Mouse (Mus musculus): ENCODE results near the gene Sf3a1.
"Not testable (repeated sequence)": the region's sequence is repeated elsewhere in the genome, so short reads cannot be mapped to it uniquely, and the experiment has no call there.

Sf3a1 gene

GRCm38 (mm10) chr11:4159808-4160708, at the start of gene Sf3a1, which contains the start of gene Ccdc157:
TSS of gene Sf3a1 (plus strand) at chr11:4160350.
TSS of gene Ccdc157 (minus strand) at chr11:4160293.
- Histone ChIP-seq H3K27me3 (ENCODE audit: control insufficient read depth, insufficient read depth, low read length, poor library complexity, severe bottlenecking) (no peaks in the 10 kb centered on the region), H3K36me3 (ENCODE audit: control insufficient read depth, insufficient read depth, low read length, poor library complexity, severe bottlenecking) (peaks cover 2% of the 10 kb centered on the region; the same call in 1 of the 2 replicates)
- DNase-seq (ENCODE audit: low read depth, low spot score) = peak; percentile 94

- no peaks in the 10 kb centered on the region for H3K27me3 ChIP-seq (ENCODE audit: control insufficient read depth, insufficient read depth, low read length, poor library complexity, severe bottlenecking)
- H3K36me3 ChIP-seq (ENCODE audit: control insufficient read depth, insufficient read depth, low read length, poor library complexity, severe bottlenecking) = no peaks in the 10 kb centered on the region
- no peak for DNase-seq (ENCODE audit: low read depth, low spot score)
Measured at GRCm38 (mm10) chr11:4112033-4112432, 48.1 kb upstream of the Sf3a1 start.

- DNase-seq (ENCODE audit: low read depth, low spot score) = no peak
- H3K27me3 ChIP-seq (ENCODE audit: control insufficient read depth, insufficient read depth, low read length, poor library complexity, severe bottlenecking) = no peaks in the 10 kb centered on the region
- H3K36me3 ChIP-seq (ENCODE audit: control insufficient read depth, insufficient read depth, low read length, poor library complexity, severe bottlenecking) = no peaks in the 10 kb centered on the region
Measured at GRCm38 (mm10) chr11:4112861-4113260, 47.3 kb upstream of the Sf3a1 start.

- DNase-seq (ENCODE audit: low read depth, low spot score) = no peak
- no peaks in the 10 kb centered on the region for H3K27me3 ChIP-seq (ENCODE audit: control insufficient read depth, insufficient read depth, low read length, poor library complexity, severe bottlenecking)
- no peaks in the 10 kb centered on the region for H3K36me3 ChIP-seq (ENCODE audit: control insufficient read depth, insufficient read depth, low read length, poor library complexity, severe bottlenecking)
Measured at GRCm38 (mm10) chr11:4113496-4113895, 46.7 kb upstream of the Sf3a1 start.

GRCm38 (mm10) chr11:4113970-4114369, 46.2 kb upstream of the Sf3a1 start:
- Histone ChIP-seq H3K36me3 (ENCODE audit: control insufficient read depth, insufficient read depth, low read length, poor library complexity, severe bottlenecking) (no peaks in the 10 kb centered on the region), H3K27me3 (ENCODE audit: control insufficient read depth, insufficient read depth, low read length, poor library complexity, severe bottlenecking) (no peaks in the 10 kb centered on the region)
- DNase-seq (ENCODE audit: low read depth, low spot score) = no peak

GRCm38 (mm10) chr11:4114541-4114940, 45.6 kb upstream of the Sf3a1 start:
- not testable (repeated sequence) for H3K27me3 ChIP-seq (ENCODE audit: control insufficient read depth, insufficient read depth, low read length, poor library complexity, severe bottlenecking); H3K36me3 ChIP-seq (ENCODE audit: control insufficient read depth, insufficient read depth, low read length, poor library complexity, severe bottlenecking); DNase-seq (ENCODE audit: low read depth, low spot score)

- Histone ChIP-seq H3K27me3 (ENCODE audit: control insufficient read depth, insufficient read depth, low read length, poor library complexity, severe bottlenecking) (no peaks in the 10 kb centered on the region), H3K36me3 (ENCODE audit: control insufficient read depth, insufficient read depth, low read length, poor library complexity, severe bottlenecking) (no peaks in the 10 kb centered on the region)
- no peak for DNase-seq (ENCODE audit: low read depth, low spot score)
Measured at GRCm38 (mm10) chr11:4115407-4115806, 44.7 kb upstream of the Sf3a1 start.

GRCm38 (mm10) chr11:4116458-4117141, 43.5 kb upstream of the Sf3a1 start:
- H3K27me3 ChIP-seq (ENCODE audit: control insufficient read depth, insufficient read depth, low read length, poor library complexity, severe bottlenecking) = no peaks in the 10 kb centered on the region
- H3K36me3 ChIP-seq (ENCODE audit: control insufficient read depth, insufficient read depth, low read length, poor library complexity, severe bottlenecking) = no peaks in the 10 kb centered on the region

GRCm38 (mm10) chr11:4117372-4118071, 42.6 kb upstream of the Sf3a1 start:
- no peak for DNase-seq (ENCODE audit: low read depth, low spot score)
- Histone ChIP-seq H3K36me3 (ENCODE audit: control insufficient read depth, insufficient read depth, low read length, poor library complexity, severe bottlenecking) (no peaks in the 10 kb centered on the region), H3K27me3 (ENCODE audit: control insufficient read depth, insufficient read depth, low read length, poor library complexity, severe bottlenecking) (no peaks in the 10 kb centered on the region)

More at GRCm38 (mm10) chr11:4116458-4117141, 43.5 kb upstream of the Sf3a1 start:
- no peak for DNase-seq (ENCODE audit: low read depth, low spot score)

- H3K36me3 ChIP-seq (ENCODE audit: control insufficient read depth, insufficient read depth, low read length, poor library complexity, severe bottlenecking) = no peaks in the 10 kb centered on the region
- DNase-seq (ENCODE audit: low read depth, low spot score) = peak; percentile 31
- H3K27me3 ChIP-seq (ENCODE audit: control insufficient read depth, insufficient read depth, low read length, poor library complexity, severe bottlenecking) = no peaks in the 10 kb centered on the region
Measured at GRCm38 (mm10) chr11:4118081-4118921, 41.8 kb upstream of the Sf3a1 start.

- no peaks in the 10 kb centered on the region for H3K27me3 ChIP-seq (ENCODE audit: control insufficient read depth, insufficient read depth, low read length, poor library complexity, severe bottlenecking)
- no peak for DNase-seq (ENCODE audit: low read depth, low spot score)
Measured at GRCm38 (mm10) chr11:4119635-4120034, 40.5 kb upstream of the Sf3a1 start.

GRCm38 (mm10) chr11:4121691-4122090, 38.5 kb upstream of the Sf3a1 start:
- Histone ChIP-seq H3K36me3 (ENCODE audit: control insufficient read depth, insufficient read depth, low read length, poor library complexity, severe bottlenecking) (no peaks in the 10 kb centered on the region), H3K27me3 (ENCODE audit: control insufficient read depth, insufficient read depth, low read length, poor library complexity, severe bottlenecking) (no peaks in the 10 kb centered on the region)
- no peak for DNase-seq (ENCODE audit: low read depth, low spot score)

More at GRCm38 (mm10) chr11:4119635-4120034, 40.5 kb upstream of the Sf3a1 start:
- H3K36me3 ChIP-seq (ENCODE audit: control insufficient read depth, insufficient read depth, low read length, poor library complexity, severe bottlenecking) = no peaks in the 10 kb centered on the region

- no peak for DNase-seq (ENCODE audit: low read depth, low spot score)
- Histone ChIP-seq H3K27me3 (ENCODE audit: control insufficient read depth, insufficient read depth, low read length, poor library complexity, severe bottlenecking) (no peaks in the 10 kb centered on the region), H3K36me3 (ENCODE audit: control insufficient read depth, insufficient read depth, low read length, poor library complexity, severe bottlenecking) (no peaks in the 10 kb centered on the region)
Measured at GRCm38 (mm10) chr11:4122226-4122625, 37.9 kb upstream of the Sf3a1 start.

Measured in splenic B cell, adult 2 months (primary cell).